Mouse (Mus musculus): ENCODE measurements around the gene Gm12355. TPM values are rescaled to one million over a fixed set of nuclear protein-coding genes. Genes with fewer than 3 reads are reported as not detected.
A peak's percentile ranks its signal among the peaks of the same experiment; 100 is the strongest.
"Not testable (repeated sequence)": the region's sequence is repeated elsewhere in the genome, so short reads cannot be mapped to it uniquely, and the experiment has no call there.

Gm12355 gene
- polyA plus RNA-seq, 1 experiment from 2014 or later: 0.70 TPM

GRCm38 (mm10) chr11:98637501-98637900 lies 12.0 kb upstream of the Gm12355 start:
- 71% methylated on average over 1 of the region's 1 CpGs for WGBS
- ATAC-seq (no peak), DNase-seq (ENCODE audit: low spot score) (no peak)
- H3K27ac ChIP-seq (ENCODE audit: low read length): no peak overlapping the region
- no peak overlapping the region for H3K4me2 ChIP-seq (replicated peaks; ENCODE audit: low read depth, low read length)
- no peaks in the 10 kb centered on the region for H3K36me3 ChIP-seq (ENCODE audit: insufficient read depth, low read length)
- no peaks in the 10 kb centered on the region for H3K4me1 ChIP-seq (ENCODE audit: insufficient read depth, low read depth, low read length)
- no peak overlapping the region for H3K4me3 ChIP-seq (ENCODE audit: low read depth, low read length)
- H3K9ac ChIP-seq (replicated peaks; ENCODE audit: low read depth): no peak overlapping the region
- H3K9me3 ChIP-seq (ENCODE audit: low read length): no peaks in the 10 kb centered on the region
- no peaks in the 10 kb centered on the region for H3K27me3 ChIP-seq (replicated peaks; ENCODE audit: insufficient read depth, low read length)
- no peak for TF ChIP-seq CTCF (IDR thresholded peaks at IDR 0.05)
- no peak for TF ChIP-seq EP300 (IDR thresholded peaks at IDR 0.05)

GRCm38 (mm10) chr11:98635312-98635970 lies 10.0 kb upstream of the Gm12355 start:
- not testable (repeated sequence) for H3K27ac ChIP-seq (ENCODE audit: low read length); H3K27me3 ChIP-seq (replicated peaks; ENCODE audit: insufficient read depth, low read length); H3K36me3 ChIP-seq (ENCODE audit: insufficient read depth, low read length); H3K9ac ChIP-seq (replicated peaks; ENCODE audit: low read depth); H3K4me2 ChIP-seq (replicated peaks; ENCODE audit: low read depth, low read length); H3K9me3 ChIP-seq (ENCODE audit: low read length); H3K4me1 ChIP-seq (ENCODE audit: insufficient read depth, low read depth, low read length); H3K4me3 ChIP-seq (ENCODE audit: low read depth, low read length)
- ATAC-seq: peak; percentile 21; the same call in 1 of the 2 replicates
- peak; percentile 62 for TF ChIP-seq CTCF (IDR thresholded peaks at IDR 0.05)
- WGBS: 28% methylated on average over 10 of the region's 10 CpGs
- peak; percentile 31 for DNase-seq (ENCODE audit: low spot score)

GRCm38 (mm10) chr11:98630646-98631045 lies 5.2 kb upstream of the Gm12355 start:
- Histone ChIP-seq H3K4me2 (replicated peaks; ENCODE audit: low read depth, low read length) (no peak overlapping the region), H3K4me3 (ENCODE audit: low read depth, low read length) (no peak overlapping the region), H3K9me3 (ENCODE audit: low read length) (no peaks in the 10 kb centered on the region), H3K27me3 (replicated peaks; ENCODE audit: insufficient read depth, low read length) (no peaks in the 10 kb centered on the region), H3K4me1 (ENCODE audit: insufficient read depth, low read depth, low read length) (no peaks in the 10 kb centered on the region), H3K9ac (replicated peaks; ENCODE audit: low read depth) (no peak overlapping the region), H3K36me3 (ENCODE audit: insufficient read depth, low read length) (no peaks in the 10 kb centered on the region), H3K27ac (ENCODE audit: low read length) (no peak overlapping the region)
- DNase-seq (ENCODE audit: low spot score): no peak
- ATAC-seq: no peak
- 77% methylated on average over 5 of the region's 5 CpGs for WGBS
- no peak for TF ChIP-seq CTCF (IDR thresholded peaks at IDR 0.05)
- TF ChIP-seq EP300 (IDR thresholded peaks at IDR 0.05): no peak

- WGBS: 85% methylated on average over 3 of the region's 3 CpGs
- no peak for DNase-seq (ENCODE audit: low spot score)
- no peak overlapping the region for H3K4me3 ChIP-seq (ENCODE audit: low read depth, low read length)
- H3K36me3 ChIP-seq (ENCODE audit: insufficient read depth, low read length): no peaks in the 10 kb centered on the region
- H3K4me2 ChIP-seq (replicated peaks; ENCODE audit: low read depth, low read length): no peak overlapping the region
- H3K9me3 ChIP-seq (ENCODE audit: low read length): no peaks in the 10 kb centered on the region
- H3K27me3 ChIP-seq (replicated peaks; ENCODE audit: insufficient read depth, low read length): no peaks in the 10 kb centered on the region
- TF ChIP-seq CTCF (IDR thresholded peaks at IDR 0.05) (no peak), EP300 (IDR thresholded peaks at IDR 0.05) (no peak)
- H3K27ac ChIP-seq (ENCODE audit: low read length): no peak overlapping the region
- no peak overlapping the region for H3K9ac ChIP-seq (replicated peaks; ENCODE audit: low read depth)
- H3K4me1 ChIP-seq (ENCODE audit: insufficient read depth, low read depth, low read length): no peaks in the 10 kb centered on the region
- ATAC-seq: no peak
Measured at GRCm38 (mm10) chr11:98628706-98629105, 3.2 kb upstream of the Gm12355 start.

GRCm38 (mm10) chr11:98624381-98624780 lies 1.1 kb downstream of the Gm12355 start:
- H3K4me2 ChIP-seq (replicated peaks; ENCODE audit: low read depth, low read length); H3K4me3 ChIP-seq (ENCODE audit: low read depth, low read length); ATAC-seq; H3K27ac ChIP-seq (ENCODE audit: low read length); DNase-seq (ENCODE audit: low spot score); H3K4me1 ChIP-seq (ENCODE audit: insufficient read depth, low read depth, low read length); H3K9me3 ChIP-seq (ENCODE audit: low read length); H3K36me3 ChIP-seq (ENCODE audit: insufficient read depth, low read length); H3K27me3 ChIP-seq (replicated peaks; ENCODE audit: insufficient read depth, low read length); H3K9ac ChIP-seq (replicated peaks; ENCODE audit: low read depth): not testable (repeated sequence)
- 83% methylated on average over 2 of the region's 2 CpGs for WGBS

GRCm38 (mm10) chr11:98623981-98624380 lies 1.5 kb downstream of the Gm12355 start:
- H3K4me3 ChIP-seq (ENCODE audit: low read depth, low read length); H3K4me1 ChIP-seq (ENCODE audit: insufficient read depth, low read depth, low read length); H3K9me3 ChIP-seq (ENCODE audit: low read length); H3K36me3 ChIP-seq (ENCODE audit: insufficient read depth, low read length); DNase-seq (ENCODE audit: low spot score); ATAC-seq; H3K4me2 ChIP-seq (replicated peaks; ENCODE audit: low read depth, low read length); H3K27ac ChIP-seq (ENCODE audit: low read length); H3K9ac ChIP-seq (replicated peaks; ENCODE audit: low read depth); H3K27me3 ChIP-seq (replicated peaks; ENCODE audit: insufficient read depth, low read length): not testable (repeated sequence)
- WGBS: 70% methylated on average over 6 of the region's 6 CpGs

GRCm38 (mm10) chr11:98620791-98621190 lies 4.7 kb downstream of the Gm12355 start:
- Histone ChIP-seq H3K9ac (replicated peaks; ENCODE audit: low read depth) (no peak overlapping the region), H3K27me3 (replicated peaks; ENCODE audit: insufficient read depth, low read length) (no peaks in the 10 kb centered on the region), H3K27ac (ENCODE audit: low read length) (no peak overlapping the region), H3K4me1 (ENCODE audit: insufficient read depth, low read depth, low read length) (no peaks in the 10 kb centered on the region), H3K9me3 (ENCODE audit: low read length) (no peaks in the 10 kb centered on the region), H3K4me2 (replicated peaks; ENCODE audit: low read depth, low read length) (no peak overlapping the region), H3K4me3 (ENCODE audit: low read depth, low read length) (no peak overlapping the region), H3K36me3 (ENCODE audit: insufficient read depth, low read length) (no peaks in the 10 kb centered on the region)
- TF ChIP-seq EP300 (IDR thresholded peaks at IDR 0.05): no peak
- TF ChIP-seq CTCF (IDR thresholded peaks at IDR 0.05): no peak
- ATAC-seq (no peak), DNase-seq (ENCODE audit: low spot score) (no peak)
- WGBS: 91% methylated on average over 13 of the region's 13 CpGs
